Mouse (Mus musculus): ENCODE results near the gene Tmem260. TPM values are rescaled to one million over a fixed set of nuclear protein-coding genes. Genes with fewer than 3 reads are reported as not detected.

Tmem260 gene
- total and polyA plus RNA-seq, 3 experiments = 4.6 to 9.0 (median 5.2) TPM

DNA sequence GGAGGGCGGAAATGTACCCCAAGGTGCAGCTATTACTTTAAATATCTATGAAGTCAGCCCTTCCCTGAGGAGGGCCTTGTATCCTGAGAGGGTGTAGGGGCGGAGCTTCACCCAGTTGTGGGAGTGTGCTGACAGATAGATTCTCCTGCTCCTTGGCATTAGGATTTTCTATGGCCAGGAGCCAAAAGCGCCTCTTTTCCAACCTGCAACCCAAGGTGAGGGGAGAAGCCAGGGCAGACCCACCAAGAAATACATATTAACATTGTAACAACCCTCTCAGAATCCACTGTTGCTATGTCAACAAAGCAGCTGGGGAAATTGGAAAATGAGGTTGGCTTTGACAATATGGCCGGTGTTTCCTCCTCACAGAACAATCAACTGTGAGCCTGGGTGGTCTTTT is 107.3 kb downstream of the Tmem260 start:
- H3K4me3 ChIP-seq (replicated peaks in 1 of 3; ENCODE audit: low read depth in 2 of 3, low read length in 2 of 3, poor library complexity in 1 of 3) = no peak overlapping the region
- H3K79me2 ChIP-seq (replicated peaks; ENCODE audit: control insufficient read depth, extremely low read depth, insufficient read depth, poor library complexity, severe bottlenecking) = no peaks in the 10 kb centered on the region
- dilution Hi-C loops (cut with MboI; ENCODE audit: extremely low pct_ligation_motif_present, extremely low pct_unique_long_range_greater_than_20kb, low sequenced_read_pairs) (no loop called here), in situ Hi-C loops (cut with MboI; ENCODE audit: low pct_ligation_motif_present, low pct_unique_long_range_greater_than_20kb, low sequenced_read_pairs) (loop anchor here (25.0 kb wide), 1 partner anchor 434 kb away; no protein-coding TSS in a partner anchor)
- no peaks in the 10 kb centered on the region for H3K9me3 ChIP-seq (replicated peaks; ENCODE audit: low read length)
- H3K27me3 ChIP-seq (replicated peaks) = no peaks in the 10 kb centered on the region
- H3K9ac ChIP-seq (ENCODE audit: insufficient read depth, low read depth) = no peak overlapping the region
- no peak overlapping the region for H3K27ac ChIP-seq (ENCODE audit: insufficient read depth, low read depth)
- H3K4me2 ChIP-seq (ENCODE audit: insufficient read depth, low read depth, poor library complexity, severe bottlenecking) = no peak overlapping the region
- H3K4me1 ChIP-seq (ENCODE audit: control insufficient read depth in 1 of 2, insufficient read depth in 2 of 2) = no peaks in the 10 kb centered on the region; a peak in 1 of 4 replicates
- no peaks in the 10 kb centered on the region for H3K36me3 ChIP-seq (replicated peaks in 1 of 2; ENCODE audit: control insufficient read depth in 1 of 2, insufficient read depth in 1 of 2, low read length in 1 of 2)
- TF ChIP-seq ZNF384 (IDR thresholded peaks at IDR 0.05; ENCODE audit: low read depth, low read length) (no peak), POLR2AphosphoS2 (IDR thresholded peaks at IDR 0.05; ENCODE audit: low read depth, low read length) (no peak), MXI1 (IDR thresholded peaks at IDR 0.05; ENCODE audit: low read depth, low read length) (no peak), MAFK (IDR thresholded peaks at IDR 0.05; ENCODE audit: insufficient replicate concordance, low read length) (no peak), EP300 (IDR thresholded peaks at IDR 0.05; ENCODE audit: low read length) (no peak), POLR2A (IDR thresholded peaks at IDR 0.05; ENCODE audit: low read depth, low read length) (no peak), NELFE (IDR thresholded peaks at IDR 0.05; ENCODE audit: low read depth, low read length) (no peak), RCOR1 (conservative IDR thresholded peaks at IDR 0.05; ENCODE audit: low read depth, low read length) (no peak), TBP (conservative IDR thresholded peaks at IDR 0.05; ENCODE audit: low read depth, low read length) (no peak), GABPA (IDR thresholded peaks at IDR 0.05; ENCODE audit: insufficient replicate concordance, low read depth, low read length) (no peak), USF2 (conservative IDR thresholded peaks at IDR 0.05; ENCODE audit: low read depth, low read length) (no peak), ELF1 (IDR thresholded peaks at IDR 0.05; ENCODE audit: low read depth, low read length) (no peak), SIN3A (IDR thresholded peaks at IDR 0.05; ENCODE audit: low read length) (no peak), ETS1 (conservative IDR thresholded peaks at IDR 0.05; ENCODE audit: low read depth, low read length) (no peak), MAZ (IDR thresholded peaks at IDR 0.05; ENCODE audit: low read depth, low read length) (no peak), ZC3H11A (IDR thresholded peaks at IDR 0.05; ENCODE audit: low read depth, low read length) (no peak), ZMIZ1 (IDR thresholded peaks at IDR 0.05; ENCODE audit: low read depth, low read length) (no peak), SMC3 (IDR thresholded peaks at IDR 0.05; ENCODE audit: low read depth, low read length) (no peak)
- DNase-seq (ENCODE audit: extremely low read depth) = no peak

DNA sequence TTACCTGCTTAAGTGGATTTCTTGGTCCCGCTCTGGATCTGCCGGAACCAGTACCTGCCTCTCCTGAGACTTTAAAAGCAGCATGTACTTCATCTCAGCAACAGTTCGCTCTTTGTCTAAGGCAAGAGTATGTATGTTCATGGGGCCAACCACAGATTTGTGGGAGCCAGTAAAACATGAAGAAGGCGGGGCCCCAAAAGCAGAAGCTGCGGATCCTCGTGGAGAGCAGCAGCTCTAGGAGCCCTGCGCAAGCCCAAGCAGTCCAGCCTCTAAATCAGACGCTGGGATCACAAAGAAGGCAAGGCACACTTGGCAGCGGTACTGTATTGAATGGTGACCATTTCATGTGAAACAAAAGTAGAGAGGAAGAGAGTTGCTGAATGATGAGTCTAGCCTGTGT is 107.8 kb downstream of the Tmem260 start:
- Histone ChIP-seq H3K4me2 (ENCODE audit: insufficient read depth, low read depth, poor library complexity, severe bottlenecking) (no peak overlapping the region), H3K4me1 (ENCODE audit: control insufficient read depth in 1 of 2, insufficient read depth in 2 of 2) (no peaks in the 10 kb centered on the region; a peak in 1 of 4 replicates), H3K9me3 (replicated peaks; ENCODE audit: low read length) (no peaks in the 10 kb centered on the region), H3K4me3 (replicated peaks in 1 of 3; ENCODE audit: low read depth in 2 of 3, low read length in 2 of 3, poor library complexity in 1 of 3) (no peak overlapping the region), H3K27ac (ENCODE audit: insufficient read depth, low read depth) (no peak overlapping the region), H3K9ac (ENCODE audit: insufficient read depth, low read depth) (no peak overlapping the region), H3K36me3 (replicated peaks in 1 of 2; ENCODE audit: control insufficient read depth in 1 of 2, insufficient read depth in 1 of 2, low read length in 1 of 2) (no peaks in the 10 kb centered on the region), H3K79me2 (replicated peaks; ENCODE audit: control insufficient read depth, extremely low read depth, insufficient read depth, poor library complexity, severe bottlenecking) (no peaks in the 10 kb centered on the region), H3K27me3 (replicated peaks) (no peaks in the 10 kb centered on the region)
- TF ChIP-seq ZNF384 (IDR thresholded peaks at IDR 0.05; ENCODE audit: low read depth, low read length) = no peak
- no peak for DNase-seq (ENCODE audit: extremely low read depth)
- in situ Hi-C loops (cut with MboI; ENCODE audit: low pct_ligation_motif_present, low pct_unique_long_range_greater_than_20kb, low sequenced_read_pairs) (loop anchor here (25.0 kb wide), 1 partner anchor 434 kb away; no protein-coding TSS in a partner anchor), dilution Hi-C loops (cut with MboI; ENCODE audit: extremely low pct_ligation_motif_present, extremely low pct_unique_long_range_greater_than_20kb, low sequenced_read_pairs) (no loop called here)

Data from CH12.LX (cell line).